Mouse (Mus musculus) stomach, embryonic 15.5 days (tissue): ENCODE results near the gene Zfp654. TPM values are rescaled to one million over a fixed set of nuclear protein-coding genes. Genes with fewer than 3 reads are reported as not detected.

ENCODE experiments used
- ATAC-seq: fragments of 200-750 bp; cut with Nextera tagmentation; 2 replicates; pipeline ENCODE4 v1.8.0; 2017; ENCODE audit warnings: low read depth, moderate number of reproducible peaks, moderate TSS enrichment; ENCODE audit not compliant: insufficient read depth, low FRiP score
- H3K27ac ChIP-seq: fragments of 300-500 bp; sonication (generic); 2 replicates; pipeline ENCODE4 v1.5.1; 2015; ENCODE audit warnings: mild to moderate bottlenecking, inconsistent platforms
- H3K27me3 ChIP-seq: fragments of 300-500 bp; sonication (generic); replicated peaks from 2 replicates; pipeline ENCODE4 v1.6.1; 2015; ENCODE audit warnings: inconsistent platforms
- H3K36me3 ChIP-seq: fragments of 300-500 bp; sonication (generic); 2 replicates; pipeline ENCODE4 v1.6.1; 2015; ENCODE audit warnings: inconsistent platforms
- H3K4me1 ChIP-seq: fragments of 300-500 bp; sonication (generic); 2 replicates; pipeline ENCODE4 v1.6.1; 2015; ENCODE audit warnings: inconsistent platforms
- H3K4me2 ChIP-seq: fragments of 300-500 bp; sonication (generic); 2 replicates; pipeline ENCODE4 v1.6.1; 2015; ENCODE audit warnings: mild to moderate bottlenecking, inconsistent platforms
- H3K4me3 ChIP-seq: fragments of 300-500 bp; sonication (generic); replicated peaks from 2 replicates; pipeline ENCODE4 v1.5.1; 2015; ENCODE audit warnings: inconsistent platforms
- H3K9ac ChIP-seq: fragments of 300-500 bp; sonication (generic); 2 replicates; pipeline ENCODE4 v1.6.1; 2015; ENCODE audit warnings: inconsistent platforms
- H3K9me3 ChIP-seq: fragments of 300-500 bp; sonication (generic); 2 replicates; pipeline ENCODE4 v1.6.1; 2016; ENCODE audit warnings: inconsistent platforms
- WGBS: fragments of 180-500 bp; shearing (Covaris S2); methylation state at CpG from one replicate; pipeline ENCODE4 v1.1.7; 2015; 5-methylcytosine and 5-hydroxymethylcytosine counted together
- polyA plus RNA-seq: library from polyadenylated mRNA; unstranded; fragments of >200 nt; fragmentation: Nextera tagmentation; extraction: Ambion mirVana; gene quantifications from 2 replicates; pipeline ENCODE4 v1.2.1, GENCODE M21; 2015

Zfp654 gene
- polyA plus RNA-seq, 1 experiment from 2014 or later = 5.8 TPM

- Histone ChIP-seq H3K9me3 (no peaks in the 10 kb centered on the region), H3K27me3 (no peaks in the 10 kb centered on the region), H3K4me3 (no peak overlapping the region), H3K9ac (no peak overlapping the region), H3K4me1 (no peaks in the 10 kb centered on the region), H3K27ac (no peak overlapping the region), H3K4me2 (no peak overlapping the region), H3K36me3 (no peaks in the 10 kb centered on the region)
- ATAC-seq = no peak
- whole genome bisulfite sequencing = 63% methylated on average over 3 of the region's 3 CpGs
These were observed 48.4 kb downstream of the Zfp654 start for GRCm38 (mm10) chr16:64803041-64803440.

GRCm38 (mm10) chr16:64801638-64802037, 49.8 kb downstream of the Zfp654 start:
- Histone ChIP-seq H3K4me3 (no peak overlapping the region), H3K9ac (no peak overlapping the region), H3K4me2 (no peak overlapping the region), H3K36me3 (no peaks in the 10 kb centered on the region), H3K9me3 (no peaks in the 10 kb centered on the region), H3K27me3 (no peaks in the 10 kb centered on the region), H3K4me1 (no peaks in the 10 kb centered on the region), H3K27ac (no peak overlapping the region)
- no peak for ATAC-seq

- Histone ChIP-seq H3K4me2 (no peak overlapping the region), H3K9ac (no peak overlapping the region), H3K9me3 (no peaks in the 10 kb centered on the region), H3K36me3 (no peaks in the 10 kb centered on the region), H3K27me3 (no peaks in the 10 kb centered on the region), H3K4me3 (no peak overlapping the region), H3K27ac (no peak overlapping the region), H3K4me1 (no peaks in the 10 kb centered on the region)
- no peak for ATAC-seq
- WGBS = 85% methylated on average over 5 of the region's 5 CpGs
These were observed 51.1 kb downstream of the Zfp654 start for GRCm38 (mm10) chr16:64800393-64800792.

- no peak overlapping the region for H3K27ac ChIP-seq
- H3K4me3 ChIP-seq = no peak overlapping the region
- no peak overlapping the region for H3K9ac ChIP-seq
- no peaks in the 10 kb centered on the region for H3K4me1 ChIP-seq
- H3K36me3 ChIP-seq = no peaks in the 10 kb centered on the region
- H3K27me3 ChIP-seq = no peaks in the 10 kb centered on the region
- no peak overlapping the region for H3K4me2 ChIP-seq
- no peaks in the 10 kb centered on the region for H3K9me3 ChIP-seq
- ATAC-seq = no peak
- WGBS = 70% methylated on average over 2 of the region's 2 CpGs
These were observed 56.6 kb downstream of the Zfp654 start for GRCm38 (mm10) chr16:64794802-64795201.

- H3K36me3 ChIP-seq = 0 out of 2 replicates have a peak, but pooled peaks cover 5% of the 10 kb centered on the region
- no peaks in the 10 kb centered on the region for H3K27me3 ChIP-seq
- H3K9ac ChIP-seq = no peak overlapping the region
- H3K4me1 ChIP-seq = no peaks in the 10 kb centered on the region
- no peak overlapping the region for H3K4me2 ChIP-seq
- no peak overlapping the region for H3K27ac ChIP-seq
- no peak for ATAC-seq
- 91% methylated on average over 3 of the region's 3 CpGs for WGBS
- H3K4me3 ChIP-seq = no peak overlapping the region
- H3K9me3 ChIP-seq = no peaks in the 10 kb centered on the region
These were observed 61.7 kb downstream of the Zfp654 start for GRCm38 (mm10) chr16:64789706-64790105.

GRCm38 (mm10) chr16:64775516-64775915, 75.9 kb downstream of the Zfp654 start:
- Histone ChIP-seq H3K9me3 (no peaks in the 10 kb centered on the region), H3K4me3 (no peak overlapping the region), H3K27me3 (no peaks in the 10 kb centered on the region), H3K4me1 (no peaks in the 10 kb centered on the region), H3K36me3 (no peaks in the 10 kb centered on the region), H3K9ac (no peak overlapping the region), H3K27ac (no peak overlapping the region), H3K4me2 (no peak overlapping the region)
- no peak for ATAC-seq
- WGBS = 84% methylated on average over 1 of the region's 1 CpGs

GRCm38 (mm10) chr16:64771431-64771818, 80.0 kb downstream of the Zfp654 start:
- no peak for ATAC-seq
- peak overlapping the region; percentile 88 for H3K4me3 ChIP-seq
- no peak overlapping the region for H3K27ac ChIP-seq
- peak overlapping the region; percentile 48 for H3K4me2 ChIP-seq
- H3K9me3 ChIP-seq = no peaks in the 10 kb centered on the region
- H3K27me3 ChIP-seq = no peaks in the 10 kb centered on the region
- H3K4me1 ChIP-seq = no peaks in the 10 kb centered on the region
- H3K36me3 ChIP-seq = no peaks in the 10 kb centered on the region
- H3K9ac ChIP-seq = no peak overlapping the region
- WGBS = 88% methylated on average over 2 of the region's 2 CpGs

GRCm38 (mm10) chr16:64770521-64771430, 80.7 kb downstream of the Zfp654 start, which contains the start of gene 4930453N24Rik:
TSS of gene 4930453N24Rik (minus strand) at chr16:64771161.
- peak; percentile 90 for ATAC-seq
- H3K27ac ChIP-seq = peak within 1 kb of the TSS; percentile 89
- H3K36me3 ChIP-seq = no peaks in the 10 kb centered on the region
- peak within 1 kb of the TSS; percentile 72 for H3K9ac ChIP-seq
- peak within 1 kb of the TSS; percentile 88 for H3K4me3 ChIP-seq
- 2% methylated on average over 72 of the region's 72 CpGs for WGBS
- no peaks in the 10 kb centered on the region for H3K4me1 ChIP-seq
- no peaks in the 10 kb centered on the region for H3K27me3 ChIP-seq
- no peaks in the 10 kb centered on the region for H3K9me3 ChIP-seq
- peak within 1 kb of the TSS; percentile 48 for H3K4me2 ChIP-seq

- H3K27me3 ChIP-seq = no peaks in the 10 kb centered on the region
- H3K4me3 ChIP-seq = no peak overlapping the region
- 0 out of 2 replicates have a peak, but pooled peaks cover 5% of the 10 kb centered on the region for H3K9me3 ChIP-seq
- no peak overlapping the region for H3K4me2 ChIP-seq
- WGBS = 86% methylated on average over 8 of the region's 8 CpGs
- H3K36me3 ChIP-seq = peaks cover 16% of the 10 kb centered on the region
- H3K4me1 ChIP-seq = no peaks in the 10 kb centered on the region
- no peak for ATAC-seq
- no peak overlapping the region for H3K27ac ChIP-seq
- no peak overlapping the region for H3K9ac ChIP-seq
These were observed 84.7 kb downstream of the Zfp654 start for GRCm38 (mm10) chr16:64766696-64767300.

- H3K36me3 ChIP-seq = peaks cover 16% of the 10 kb centered on the region
- no peaks in the 10 kb centered on the region for H3K4me1 ChIP-seq
- H3K27me3 ChIP-seq = no peaks in the 10 kb centered on the region
- no peak overlapping the region for H3K9ac ChIP-seq
- no peak overlapping the region for H3K27ac ChIP-seq
- H3K9me3 ChIP-seq = 0 out of 2 replicates have a peak, but pooled peaks cover 5% of the 10 kb centered on the region
- H3K4me3 ChIP-seq = no peak overlapping the region
- H3K4me2 ChIP-seq = no peak overlapping the region
- WGBS = 65% methylated on average over 1 of the region's 1 CpGs
- no peak for ATAC-seq
These were observed 92.2 kb downstream of the Zfp654 start for GRCm38 (mm10) chr16:64759245-64759626.

- Histone ChIP-seq H3K27ac (no peak overlapping the region), H3K4me2 (no peak overlapping the region), H3K9ac (no peak overlapping the region), H3K4me1 (no peaks in the 10 kb centered on the region), H3K4me3 (no peak overlapping the region), H3K9me3 (0 out of 2 replicates have a peak, but pooled peaks cover 5% of the 10 kb centered on the region), H3K36me3 (peaks cover 14% of the 10 kb centered on the region), H3K27me3 (no peaks in the 10 kb centered on the region)
- 46% methylated on average over 6 of the region's 6 CpGs for WGBS
- ATAC-seq = 0 out of 2 replicates have a peak, but pooled peaks have one; percentile 10
These were observed 92.7 kb downstream of the Zfp654 start for GRCm38 (mm10) chr16:64758561-64759244.
